Mouse (Mus musculus) intestine, embryonic 15.5 days (tissue): ENCODE measurements around the gene Cfap43. TPM values are rescaled to one million over a fixed set of nuclear protein-coding genes. Genes with fewer than 3 reads are reported as not detected.
A peak's percentile ranks its signal among the peaks of the same experiment; 100 is the strongest.

Experiments used
- ATAC-seq: fragments of 200-750 bp; cut with Nextera tagmentation; 2 replicates; pipeline ENCODE4 v1.8.0; 2017; ENCODE audit warnings: moderate TSS enrichment, moderate library complexity
- H3K27ac ChIP-seq: fragments of 300-500 bp; sonication (generic); 2 replicates; pipeline ENCODE4 v1.5.1; 2015; ENCODE audit warnings: mild to moderate bottlenecking, inconsistent platforms
- H3K27me3 ChIP-seq: fragments of 300-500 bp; sonication (generic); replicated peaks from 2 replicates; pipeline ENCODE4 v1.6.1; 2015; ENCODE audit warnings: inconsistent platforms
- H3K36me3 ChIP-seq: fragments of 300-500 bp; sonication (generic); 2 replicates; pipeline ENCODE4 v1.6.1; 2015; ENCODE audit warnings: inconsistent platforms
- H3K4me1 ChIP-seq: fragments of 300-500 bp; sonication (generic); replicated peaks from 2 replicates; pipeline ENCODE4 v1.6.1; 2015; ENCODE audit warnings: inconsistent platforms
- H3K4me2 ChIP-seq: fragments of 300-500 bp; sonication (generic); replicated peaks from 2 replicates; pipeline ENCODE4 v1.6.1; 2015; ENCODE audit warnings: mild to moderate bottlenecking, inconsistent platforms
- H3K4me3 ChIP-seq: fragments of 300-500 bp; sonication (generic); replicated peaks from 2 replicates; pipeline ENCODE4 v1.5.1; 2015; ENCODE audit warnings: inconsistent platforms
- H3K9ac ChIP-seq: fragments of 300-500 bp; sonication (generic); 2 replicates; pipeline ENCODE4 v1.6.1; 2015; ENCODE audit warnings: inconsistent platforms
- H3K9me3 ChIP-seq: fragments of 300-500 bp; sonication (generic); 2 replicates; pipeline ENCODE4 v1.6.1; 2016; ENCODE audit warnings: inconsistent platforms
- WGBS: fragments of 180-500 bp; shearing (Covaris S2); methylation state at CpG from one replicate; pipeline ENCODE4 v1.1.7; 2015; 5-methylcytosine and 5-hydroxymethylcytosine counted together
- polyA plus RNA-seq: library from polyadenylated mRNA; unstranded; fragments of >200 nt; fragmentation: Nextera tagmentation; extraction: Ambion mirVana; gene quantifications from 2 replicates; pipeline ENCODE4 v1.2.1, GENCODE M21; 2015

Cfap43 gene
- polyA plus RNA-seq, 1 experiment from 2014 or later = 0.11 TPM

DNA sequence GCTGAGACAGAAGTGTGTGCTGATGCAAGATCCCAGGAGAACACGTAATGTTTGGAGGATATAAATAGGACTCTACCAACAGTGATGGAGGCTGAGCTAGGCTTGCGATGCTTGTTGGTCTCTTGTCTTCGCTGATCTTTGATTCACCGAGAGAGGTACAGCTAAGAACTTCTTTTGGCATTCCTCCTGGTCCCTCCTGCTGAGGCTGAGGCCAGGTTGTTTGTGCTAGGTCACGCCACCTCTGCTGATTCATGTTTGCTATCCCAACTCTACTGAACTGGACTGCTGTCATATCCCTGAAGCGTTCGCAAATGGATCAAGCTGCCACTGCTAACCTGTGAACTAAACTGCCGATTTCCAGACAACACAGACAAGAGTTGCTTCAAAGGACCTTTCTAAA is 15.1 kb upstream of the Cfap43 start:
- Histone ChIP-seq H3K4me3 (no peak overlapping the region), H3K4me1 (peaks cover 12% of the 10 kb centered on the region; the same call in 1 of the 2 replicates), H3K4me2 (no peak overlapping the region), H3K27ac (no peak overlapping the region), H3K36me3 (no peaks in the 10 kb centered on the region), H3K9ac (no peak overlapping the region), H3K9me3 (no peaks in the 10 kb centered on the region), H3K27me3 (0 out of 2 replicates have a peak, but pooled peaks cover 3% of the 10 kb centered on the region)
- WGBS = 91% methylated on average over 8 of the region's 8 CpGs
- no peak for ATAC-seq

DNA sequence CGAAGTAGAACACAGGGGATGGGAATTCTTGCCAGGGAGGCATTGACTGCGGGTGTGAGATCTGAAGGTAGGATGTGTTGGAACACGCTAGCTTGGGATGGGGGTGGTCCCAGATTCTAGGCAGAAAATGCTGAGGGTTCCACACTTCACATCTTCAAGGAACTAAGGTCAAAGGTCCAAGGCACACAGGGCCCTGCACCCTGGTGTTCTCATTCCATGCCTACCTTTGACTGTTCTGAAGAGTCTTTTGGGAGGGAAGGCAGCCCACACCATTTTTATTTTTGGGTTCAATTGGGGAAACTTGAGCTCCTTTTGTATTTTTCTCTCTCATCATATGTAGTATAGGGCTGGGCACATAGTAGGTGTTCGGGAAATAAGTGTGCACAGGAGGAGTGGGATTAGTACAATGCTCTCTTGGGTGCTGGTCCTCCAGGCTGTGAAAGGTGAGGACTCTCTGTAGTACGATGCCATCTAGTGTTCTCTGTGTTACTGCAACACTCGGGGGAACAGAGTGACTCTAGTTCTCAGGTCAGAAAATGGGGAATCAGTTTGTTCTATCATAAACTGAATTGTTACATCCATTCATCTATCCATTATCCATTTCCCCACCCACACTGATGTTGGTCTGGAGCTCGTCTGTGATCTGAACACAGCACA is 13.0 kb upstream of the Cfap43 start:
- Histone ChIP-seq H3K4me2 (no peak overlapping the region), H3K36me3 (no peaks in the 10 kb centered on the region), H3K4me3 (no peak overlapping the region), H3K9ac (no peak overlapping the region), H3K4me1 (peaks cover 6% of the 10 kb centered on the region; the same call in 1 of the 2 replicates), H3K27me3 (no peaks in the 10 kb centered on the region), H3K27ac (no peak overlapping the region), H3K9me3 (no peaks in the 10 kb centered on the region)
- 40% methylated on average over 7 of the region's 7 CpGs for WGBS
- peak; percentile 67 for ATAC-seq

DNA sequence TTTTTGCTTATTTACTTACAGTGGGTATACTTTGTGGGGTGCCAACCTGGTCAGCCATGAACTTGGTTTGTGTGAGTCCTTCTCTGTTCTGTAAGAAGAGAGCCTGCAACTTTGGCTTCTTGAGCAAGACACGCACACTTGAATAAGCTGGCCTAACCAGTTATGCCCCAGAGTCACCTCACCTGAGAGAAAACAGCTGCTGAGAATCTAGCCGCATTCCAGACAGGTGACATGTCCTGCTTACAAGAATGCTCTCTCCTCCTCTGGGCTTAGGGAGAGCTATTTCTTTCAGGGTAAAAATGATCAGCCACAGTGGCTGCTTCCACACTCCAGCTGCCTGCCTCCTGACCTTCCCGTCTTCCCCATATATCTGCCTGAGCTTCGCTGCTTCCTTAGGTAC is 10.0 kb upstream of the Cfap43 start:
- Histone ChIP-seq H3K9ac (no peak overlapping the region), H3K4me2 (no peak overlapping the region), H3K4me1 (peaks cover 6% of the 10 kb centered on the region; the same call in 1 of the 2 replicates), H3K27me3 (no peaks in the 10 kb centered on the region), H3K4me3 (no peak overlapping the region), H3K36me3 (no peaks in the 10 kb centered on the region), H3K27ac (no peak overlapping the region), H3K9me3 (no peaks in the 10 kb centered on the region)
- no peak for ATAC-seq
- 63% methylated on average over 4 of the region's 4 CpGs for WGBS

DNA sequence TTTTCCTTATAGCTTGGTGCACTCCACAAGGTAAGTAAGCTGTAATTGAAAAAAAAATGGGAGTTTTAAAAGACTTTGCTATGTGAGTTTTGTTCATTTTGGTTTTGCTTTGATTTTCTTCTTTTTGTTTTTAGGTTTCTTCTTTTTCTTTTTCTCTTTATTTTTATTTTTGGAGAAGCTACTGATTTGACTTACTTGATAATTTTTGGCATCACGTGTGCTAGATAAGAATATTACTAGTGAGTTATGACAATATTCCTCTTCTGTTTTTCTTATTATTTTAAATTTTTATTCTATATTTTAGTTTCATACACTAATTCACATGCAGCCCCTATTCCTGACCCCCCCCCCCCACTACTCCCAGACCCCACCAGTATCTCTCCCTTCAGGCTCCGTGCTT is 7.9 kb upstream of the Cfap43 start:
- Histone ChIP-seq H3K4me3 (no peak overlapping the region), H3K9me3 (no peaks in the 10 kb centered on the region), H3K27me3 (no peaks in the 10 kb centered on the region), H3K9ac (no peak overlapping the region), H3K36me3 (no peaks in the 10 kb centered on the region), H3K4me1 (peaks cover 6% of the 10 kb centered on the region; the same call in 1 of the 2 replicates), H3K4me2 (no peak overlapping the region), H3K27ac (no peak overlapping the region)
- WGBS = 77% methylated on average over 2 of the region's 2 CpGs
- ATAC-seq = no peak

DNA sequence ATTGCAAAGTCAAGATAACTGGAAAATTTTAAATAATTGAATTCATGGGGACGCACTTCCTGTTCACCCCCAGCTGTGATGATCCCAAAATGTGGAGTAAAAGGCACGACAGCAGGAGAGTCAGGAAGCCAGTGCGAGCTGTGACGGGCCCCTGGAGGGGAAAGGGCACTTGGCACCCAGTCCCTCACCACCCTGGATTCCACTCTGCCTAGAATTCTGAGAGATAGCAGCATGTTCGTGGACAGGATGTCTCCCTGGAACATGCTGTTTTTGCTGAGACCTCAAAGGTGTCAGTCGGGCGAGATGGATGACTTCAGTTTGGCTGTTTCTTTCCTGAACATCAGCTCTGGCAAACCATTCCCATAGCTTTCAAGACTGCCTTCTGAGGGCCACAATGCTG is 6.7 kb upstream of the Cfap43 start:
- H3K9me3 ChIP-seq = no peaks in the 10 kb centered on the region
- no peak overlapping the region for H3K4me2 ChIP-seq
- ATAC-seq = no peak
- H3K27ac ChIP-seq = no peak overlapping the region
- H3K9ac ChIP-seq = no peak overlapping the region
- H3K36me3 ChIP-seq = no peaks in the 10 kb centered on the region
- WGBS = 67% methylated on average over 7 of the region's 7 CpGs
- H3K4me1 ChIP-seq = no peaks in the 10 kb centered on the region
- H3K4me3 ChIP-seq = no peak overlapping the region
- no peaks in the 10 kb centered on the region for H3K27me3 ChIP-seq

DNA sequence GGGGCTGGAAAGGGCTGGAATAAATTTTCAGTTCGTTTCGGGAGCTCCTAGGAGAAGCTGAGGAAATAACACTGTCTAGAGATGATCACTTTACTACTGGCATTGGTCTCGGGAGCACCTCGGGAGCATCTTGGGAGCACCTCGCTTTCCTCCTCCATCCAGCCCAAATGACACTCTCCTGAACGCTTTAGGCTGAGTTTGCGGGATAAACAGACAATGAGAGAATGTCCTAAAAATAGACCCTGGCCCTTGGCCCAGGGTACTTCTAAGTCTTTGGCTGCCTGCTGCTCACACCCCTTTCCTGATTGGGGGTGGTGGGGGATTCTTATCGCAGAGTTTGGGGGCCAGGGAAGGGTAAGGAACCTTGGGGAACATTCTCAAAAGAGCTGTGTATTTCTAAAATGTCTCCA is 884 bp upstream of the Cfap43 start:
- Histone ChIP-seq H3K27me3 (no peaks in the 10 kb centered on the region), H3K9ac (peak overlapping the region; percentile 81; the same call in 1 of the 2 replicates), H3K9me3 (no peaks in the 10 kb centered on the region), H3K4me3 (peak overlapping the region; percentile 83), H3K4me1 (peaks cover 19% of the 10 kb centered on the region), H3K4me2 (peak overlapping the region; percentile 76), H3K27ac (peak overlapping the region; percentile 96), H3K36me3 (no peaks in the 10 kb centered on the region)
- under 1% methylated on average over 8 of the region's 8 CpGs for WGBS
- peak; percentile 45 for ATAC-seq

DNA sequence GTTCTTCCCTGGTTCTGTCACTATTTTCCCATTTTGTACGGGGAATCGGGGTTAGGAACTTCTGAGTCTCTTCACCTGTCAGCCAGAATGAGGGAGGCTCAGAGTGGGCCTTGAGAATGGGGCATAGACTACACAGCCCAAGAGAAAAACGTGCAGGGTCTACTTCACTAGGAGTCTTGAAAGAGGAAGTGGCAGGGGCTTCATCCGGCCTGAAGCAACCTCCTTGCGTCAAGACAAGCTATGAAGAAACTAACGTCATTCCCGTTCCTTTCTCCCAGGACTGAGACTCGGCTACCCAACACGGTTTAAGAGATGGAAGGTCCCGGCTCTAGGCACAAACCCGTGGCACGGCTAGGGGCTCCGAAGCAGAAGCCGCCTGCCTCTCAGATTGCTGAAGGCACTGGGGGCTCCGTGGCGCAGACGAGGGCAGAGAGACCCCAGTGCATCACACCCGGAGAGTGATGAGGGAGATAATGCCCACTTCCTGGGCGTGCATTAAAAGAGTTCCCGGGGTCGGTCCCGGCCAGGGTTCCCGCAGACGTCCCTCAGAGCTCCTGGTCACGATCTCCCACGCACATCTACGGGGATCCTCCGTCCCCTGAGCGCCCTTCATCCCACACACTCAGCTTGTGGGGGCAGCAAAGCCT is 509 bp downstream of the Cfap43 start:
- H3K4me2 ChIP-seq = peak overlapping the region; percentile 76
- H3K36me3 ChIP-seq = no peaks in the 10 kb centered on the region
- H3K27me3 ChIP-seq = no peaks in the 10 kb centered on the region
- WGBS = under 1% methylated on average over 29 of the region's 29 CpGs
- peak overlapping the region; percentile 83 for H3K4me3 ChIP-seq
- H3K27ac ChIP-seq = peak overlapping the region; percentile 96
- H3K9me3 ChIP-seq = no peaks in the 10 kb centered on the region
- H3K4me1 ChIP-seq = peaks cover 19% of the 10 kb centered on the region
- H3K9ac ChIP-seq = peak overlapping the region; percentile 81
- peak; percentile 63 for ATAC-seq

DNA sequence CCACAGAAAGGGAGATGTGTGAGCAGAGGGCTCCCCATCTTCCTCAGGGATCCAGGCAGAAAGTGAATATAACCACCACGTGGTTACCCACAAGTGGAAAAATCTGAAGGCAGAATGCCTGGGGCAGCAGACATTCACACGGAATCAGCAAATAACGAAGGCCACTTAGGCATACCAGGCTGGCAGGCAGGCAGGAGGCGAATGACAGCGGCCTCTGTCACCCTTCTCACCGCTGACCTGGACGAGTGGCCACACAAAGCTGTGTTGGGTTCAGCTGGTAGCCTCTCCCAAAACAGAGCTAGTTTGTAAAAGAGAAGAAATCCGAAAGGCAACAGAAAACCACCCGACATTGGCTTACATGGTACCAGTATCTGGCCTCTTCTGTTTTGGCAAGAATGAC is 1.1 kb downstream of the Cfap43 start:
- peak overlapping the region; percentile 81 for H3K9ac ChIP-seq
- H3K4me1 ChIP-seq = peaks cover 19% of the 10 kb centered on the region
- no peak for ATAC-seq
- H3K27ac ChIP-seq = no peak overlapping the region
- no peaks in the 10 kb centered on the region for H3K9me3 ChIP-seq
- H3K4me2 ChIP-seq = peak overlapping the region; percentile 76
- H3K4me3 ChIP-seq = peak overlapping the region; percentile 83
- no peaks in the 10 kb centered on the region for H3K36me3 ChIP-seq
- WGBS = 16% methylated on average over 9 of the region's 9 CpGs
- H3K27me3 ChIP-seq = no peaks in the 10 kb centered on the region

DNA sequence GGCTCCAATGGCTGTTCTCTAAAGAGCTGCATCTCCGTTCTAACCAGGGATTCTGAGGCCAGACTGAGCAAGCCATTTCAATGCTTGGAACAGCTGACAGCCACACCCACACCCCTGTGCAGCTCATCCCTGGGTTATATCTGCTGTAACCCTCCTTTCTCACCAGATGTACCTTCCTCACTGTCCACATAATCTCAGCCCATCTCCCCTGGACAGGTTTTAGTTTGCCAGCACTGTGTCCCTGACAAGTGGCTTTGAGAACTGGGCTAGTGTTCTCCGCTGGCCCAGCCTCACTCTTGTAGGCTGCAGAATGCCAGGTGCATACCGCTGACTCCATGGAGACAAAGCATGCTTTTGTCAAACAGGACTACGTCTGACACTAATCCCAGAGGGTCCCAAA is 1.7 kb downstream of the Cfap43 start:
- Histone ChIP-seq H3K9ac (0 out of 2 replicates have a peak overlapping the region, but pooled peaks have one; percentile 81), H3K4me1 (peaks cover 19% of the 10 kb centered on the region)
- WGBS = 20% methylated on average over 4 of the region's 4 CpGs

DNA sequence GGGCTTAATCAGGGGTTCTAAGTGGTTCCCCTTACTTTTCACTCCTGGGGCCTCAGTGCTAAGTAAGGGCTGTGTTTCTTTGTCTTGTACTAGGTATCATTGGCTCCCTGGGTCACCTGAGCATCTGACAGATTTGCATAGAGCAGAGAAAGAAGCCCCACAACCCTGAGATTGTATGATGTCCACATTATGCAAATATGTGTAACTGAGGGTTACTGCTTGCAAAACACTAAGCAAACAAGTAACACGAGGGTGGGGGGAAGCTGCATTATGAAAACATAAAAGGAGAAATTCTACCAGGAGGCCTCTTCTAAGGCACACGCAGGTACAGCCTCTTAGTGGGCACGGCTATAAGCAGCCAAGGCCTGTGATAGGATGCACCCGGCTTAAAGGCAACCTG is 3.8 kb downstream of the Cfap43 start:
- H3K9me3 ChIP-seq = no peaks in the 10 kb centered on the region
- no peak overlapping the region for H3K4me3 ChIP-seq
- H3K4me1 ChIP-seq = peaks cover 26% of the 10 kb centered on the region
- no peaks in the 10 kb centered on the region for H3K36me3 ChIP-seq
- no peaks in the 10 kb centered on the region for H3K27me3 ChIP-seq
- ATAC-seq = no peak
- no peak overlapping the region for H3K4me2 ChIP-seq
- 82% methylated on average over 4 of the region's 4 CpGs for WGBS
- H3K9ac ChIP-seq = no peak overlapping the region
- H3K27ac ChIP-seq = no peak overlapping the region

More for the DNA sequence above, 1.7 kb downstream of the Cfap43 start:
- no peaks in the 10 kb centered on the region for H3K9me3 ChIP-seq
- no peak for ATAC-seq
- H3K4me3 ChIP-seq = peak overlapping the region; percentile 83
- H3K4me2 ChIP-seq = peak overlapping the region; percentile 76
- H3K27me3 ChIP-seq = no peaks in the 10 kb centered on the region
- no peaks in the 10 kb centered on the region for H3K36me3 ChIP-seq
- no peak overlapping the region for H3K27ac ChIP-seq

DNA sequence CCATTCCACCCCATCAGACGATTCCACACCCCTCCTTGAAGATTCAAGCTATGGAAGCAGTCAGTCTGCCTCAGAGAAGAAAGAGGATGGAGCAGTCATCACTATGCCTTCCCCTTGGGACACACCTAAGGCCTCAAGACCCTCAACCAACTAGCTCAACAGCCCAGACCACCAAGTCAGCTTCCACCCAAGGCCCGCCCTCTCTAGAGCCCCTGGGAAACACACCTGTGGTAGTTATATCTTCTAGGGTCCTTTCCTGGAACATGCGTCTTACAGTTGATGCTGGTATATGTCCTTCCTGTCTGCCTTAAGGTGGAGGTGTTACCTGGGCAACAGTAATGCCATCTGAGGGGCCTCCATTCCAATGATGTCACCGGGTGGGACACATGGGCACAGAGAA is 4.9 kb downstream of the Cfap43 start:
- H3K9ac ChIP-seq = no peak overlapping the region
- 95% methylated on average over 4 of the region's 4 CpGs for WGBS
- H3K27ac ChIP-seq = no peak overlapping the region
- no peak overlapping the region for H3K4me2 ChIP-seq
- no peak overlapping the region for H3K4me3 ChIP-seq
- peaks cover 26% of the 10 kb centered on the region for H3K4me1 ChIP-seq
- no peaks in the 10 kb centered on the region for H3K27me3 ChIP-seq
- no peaks in the 10 kb centered on the region for H3K36me3 ChIP-seq
- H3K9me3 ChIP-seq = no peaks in the 10 kb centered on the region
- no peak for ATAC-seq

DNA sequence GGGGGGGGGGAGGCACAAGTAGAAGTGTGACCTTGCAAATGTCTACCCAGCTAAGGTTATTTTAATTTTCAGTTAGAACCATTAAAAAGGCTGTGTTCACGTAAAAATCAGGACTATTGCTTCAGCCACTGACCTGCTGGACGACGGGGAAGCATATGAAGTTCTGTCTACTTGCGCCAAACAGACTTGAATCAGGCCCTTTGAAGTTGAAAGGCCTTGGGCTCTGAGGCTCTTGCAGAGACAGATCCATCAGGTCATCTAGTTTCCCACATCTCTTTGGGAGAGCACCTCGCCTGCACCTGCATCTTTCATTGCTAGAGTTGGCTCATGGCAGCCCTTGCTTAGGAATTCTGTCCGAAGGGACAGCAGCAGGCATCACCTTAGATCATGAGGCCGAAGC is 5.7 kb downstream of the Cfap43 start:
- H3K4me3 ChIP-seq = no peak overlapping the region
- no peaks in the 10 kb centered on the region for H3K27me3 ChIP-seq
- H3K4me2 ChIP-seq = no peak overlapping the region
- ATAC-seq = no peak
- H3K36me3 ChIP-seq = no peaks in the 10 kb centered on the region
- H3K4me1 ChIP-seq = peaks cover 34% of the 10 kb centered on the region
- no peak overlapping the region for H3K9ac ChIP-seq
- no peak overlapping the region for H3K27ac ChIP-seq
- WGBS = 90% methylated on average over 7 of the region's 7 CpGs
- no peaks in the 10 kb centered on the region for H3K9me3 ChIP-seq

DNA sequence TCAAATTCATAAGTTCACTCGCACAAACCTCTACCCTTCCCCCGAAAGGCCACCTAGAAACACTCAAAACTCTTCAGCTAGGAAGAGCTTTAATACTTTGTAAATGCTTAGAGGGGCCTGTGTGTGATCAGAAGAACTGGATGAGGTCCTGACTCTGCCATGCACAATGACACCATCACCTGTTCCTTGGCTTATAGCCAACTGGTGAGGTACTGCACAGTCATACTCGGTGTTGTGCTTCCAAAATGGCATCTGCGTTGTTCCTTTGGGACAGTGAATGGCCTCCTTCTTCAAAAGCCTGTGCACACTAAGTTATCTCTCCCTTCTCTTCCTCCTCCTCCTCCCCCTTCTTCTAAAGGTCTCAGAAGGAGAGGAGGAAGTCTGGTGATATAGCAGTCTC is 8.3 kb downstream of the Cfap43 start:
- Histone ChIP-seq H3K27me3 (no peaks in the 10 kb centered on the region), H3K4me1 (peaks cover 23% of the 10 kb centered on the region), H3K4me2 (no peak overlapping the region), H3K36me3 (no peaks in the 10 kb centered on the region), H3K9me3 (no peaks in the 10 kb centered on the region), H3K27ac (no peak overlapping the region), H3K4me3 (no peak overlapping the region), H3K9ac (no peak overlapping the region)
- ATAC-seq = no peak
- 87% methylated on average over 4 of the region's 4 CpGs for WGBS
